Mouse (Mus musculus) limb, embryonic 11.5 days (tissue): ENCODE measurements around the gene 4930432K21Rik. TPM values are rescaled to one million over a fixed set of nuclear protein-coding genes. Genes with fewer than 3 reads are reported as not detected.

Source experiments
- ATAC-seq: fragments of 200-750 bp; cut with Nextera tagmentation; 2 replicates; pipeline ENCODE4 v1.8.0; 2017; ENCODE audit warnings: low read depth; ENCODE audit not compliant: insufficient number of reproducible peaks, low FRiP score, low TSS enrichment
- DNase-seq: peaks from one replicate; pipeline ENCODE4 v3.0.0-alpha.2; 2015; ENCODE audit warnings: low spot score
- H3K27ac ChIP-seq: fragments of 300-500 bp; sonication (generic); replicated peaks from 2 replicates; pipeline ENCODE4 v1.5.1; 2014; ENCODE audit warnings: low read depth, mild to moderate bottlenecking, low read length
- H3K27me3 ChIP-seq: fragments of 300-500 bp; sonication (generic); 2 replicates; pipeline ENCODE4 v1.6.1; 2014; ENCODE audit warnings: mild to moderate bottlenecking, low read length, mixed read lengths; ENCODE audit not compliant: control insufficient read depth, insufficient read depth
- H3K36me3 ChIP-seq: fragments of 300-500 bp; sonication (generic); 2 replicates; pipeline ENCODE4 v1.6.1; 2014; ENCODE audit warnings: mild to moderate bottlenecking, low read length, moderate library complexity, mixed read lengths; ENCODE audit not compliant: control insufficient read depth, insufficient read depth
- H3K4me1 ChIP-seq: fragments of 300-500 bp; sonication (generic); 2 replicates; pipeline ENCODE4 v1.6.1; 2014; ENCODE audit warnings: low read length, mixed read lengths; ENCODE audit not compliant: control insufficient read depth, insufficient read depth
- H3K4me2 ChIP-seq: fragments of 300-500 bp; sonication (generic); 2 replicates; pipeline ENCODE4 v1.6.1; 2014; ENCODE audit warnings: low read depth, mild to moderate bottlenecking, moderate library complexity; ENCODE audit not compliant: severe bottlenecking
- H3K4me3 ChIP-seq: fragments of 300-500 bp; sonication (generic); 2 replicates; pipeline ENCODE4 v1.5.1; 2014; ENCODE audit warnings: low read depth, low read length
- H3K9ac ChIP-seq: fragments of 300-500 bp; sonication (generic); 2 replicates; pipeline ENCODE4 v1.6.1; 2014; ENCODE audit warnings: mild to moderate bottlenecking, low read length
- H3K9me3 ChIP-seq: fragments of 300-500 bp; sonication (generic); 2 replicates; pipeline ENCODE4 v1.6.1; 2016; ENCODE audit warnings: low read length; ENCODE audit not compliant: control insufficient read depth
- WGBS: fragments of 180-500 bp; shearing (Covaris S2); extraction: QIAGEN DNeasy Blood & Tissue Kit; methylation state at CpG from one replicate; pipeline ENCODE4 v1.1.7; 2014; 5-methylcytosine and 5-hydroxymethylcytosine counted together
- polyA plus RNA-seq: library from polyadenylated mRNA; unstranded; fragments of >200 nt; fragmentation: Nextera tagmentation; extraction: Ambion mirVana; gene quantifications from 2 replicates; pipeline ENCODE4 v1.2.1, GENCODE M21; 2014

Gene 4930432K21Rik
- polyA plus RNA-seq, 1 experiment from 2014 or later, result 0.61 TPM

GRCm38 (mm10) chr8:84190191-84190867 lies 42.5 kb downstream of the 4930432K21Rik start:
- Histone ChIP-seq H3K9ac (no peak overlapping the region), H3K27ac (no peak overlapping the region), H3K36me3 (no peaks in the 10 kb centered on the region), H3K9me3 (no peaks in the 10 kb centered on the region), H3K4me2 (no peak overlapping the region), H3K27me3 (no peaks in the 10 kb centered on the region), H3K4me1 (peaks cover 14% of the 10 kb centered on the region), H3K4me3 (no peak overlapping the region)
- 91% methylated on average over 7 of the region's 7 CpGs for WGBS
- ATAC-seq (no peak), DNase-seq (no peak)

GRCm38 (mm10) chr8:84192023-84192422 lies 44.2 kb downstream of the 4930432K21Rik start:
- Histone ChIP-seq H3K27ac (peak overlapping the region; percentile 47), H3K4me2 (peak overlapping the region; percentile 38; the same call in 1 of the 2 replicates), H3K9ac (0 out of 2 replicates have a peak overlapping the region, but pooled peaks have one; percentile 9), H3K36me3 (no peaks in the 10 kb centered on the region), H3K9me3 (no peaks in the 10 kb centered on the region), H3K4me3 (peak overlapping the region; percentile 5; the same call in 1 of the 2 replicates), H3K27me3 (no peaks in the 10 kb centered on the region), H3K4me1 (peaks cover 14% of the 10 kb centered on the region)
- 38% methylated on average over 13 of the region's 13 CpGs for WGBS
- ATAC-seq, result no peak
- DNase-seq, result peak; percentile 36

GRCm38 (mm10) chr8:84192555-84192954 lies 44.7 kb downstream of the 4930432K21Rik start:
- Histone ChIP-seq H3K9ac (0 out of 2 replicates have a peak overlapping the region, but pooled peaks have one; percentile 9), H3K27me3 (no peaks in the 10 kb centered on the region), H3K36me3 (no peaks in the 10 kb centered on the region), H3K27ac (peak overlapping the region; percentile 47), H3K4me1 (peaks cover 14% of the 10 kb centered on the region), H3K4me2 (peak overlapping the region; percentile 38), H3K4me3 (peak overlapping the region; percentile 1; the same call in 1 of the 2 replicates), H3K9me3 (no peaks in the 10 kb centered on the region)
- ATAC-seq (no peak), DNase-seq (peak; percentile 83)
- WGBS, result 5% methylated on average over 33 of the region's 33 CpGs

GRCm38 (mm10) chr8:84193161-84193560 lies 45.3 kb downstream of the 4930432K21Rik start:
- Histone ChIP-seq H3K36me3 (no peaks in the 10 kb centered on the region), H3K27ac (peak overlapping the region; percentile 47), H3K4me2 (peak overlapping the region; percentile 38; the same call in 1 of the 2 replicates), H3K9me3 (no peaks in the 10 kb centered on the region), H3K4me3 (no peak overlapping the region), H3K4me1 (peaks cover 19% of the 10 kb centered on the region), H3K27me3 (no peaks in the 10 kb centered on the region), H3K9ac (no peak overlapping the region)
- WGBS, result 50% methylated on average over 4 of the region's 4 CpGs
- no peak for DNase-seq
- ATAC-seq, result no peak

GRCm38 (mm10) chr8:84193566-84193965 lies 45.7 kb downstream of the 4930432K21Rik start:
- WGBS, result 76% methylated on average over 5 of the region's 5 CpGs
- Histone ChIP-seq H3K36me3 (no peaks in the 10 kb centered on the region), H3K9ac (no peak overlapping the region), H3K9me3 (no peaks in the 10 kb centered on the region), H3K4me3 (no peak overlapping the region), H3K4me2 (no peak overlapping the region), H3K4me1 (peaks cover 23% of the 10 kb centered on the region), H3K27ac (peak overlapping the region; percentile 47; the same call in 1 of the 2 replicates), H3K27me3 (no peaks in the 10 kb centered on the region)
- DNase-seq (peak; percentile 42), ATAC-seq (no peak)

- H3K27ac ChIP-seq, result no peak overlapping the region
- DNase-seq (no peak), ATAC-seq (no peak)
Measured at GRCm38 (mm10) chr8:84194224-84194743, 46.5 kb downstream of the 4930432K21Rik start.

GRCm38 (mm10) chr8:84197141-84197921 lies 49.5 kb downstream of the 4930432K21Rik start:
- peak overlapping the region; percentile 44 for H3K4me3 ChIP-seq
- ATAC-seq, result peak; percentile 40
- peaks cover 44% of the 10 kb centered on the region for H3K4me1 ChIP-seq

More at GRCm38 (mm10) chr8:84194224-84194743, 46.5 kb downstream of the 4930432K21Rik start:
- Histone ChIP-seq H3K4me3 (no peak overlapping the region), H3K27me3 (no peaks in the 10 kb centered on the region), H3K9me3 (no peaks in the 10 kb centered on the region), H3K4me2 (no peak overlapping the region), H3K36me3 (no peaks in the 10 kb centered on the region), H3K9ac (no peak overlapping the region), H3K4me1 (peaks cover 27% of the 10 kb centered on the region)
- 64% methylated on average over 3 of the region's 3 CpGs for WGBS

More at GRCm38 (mm10) chr8:84197141-84197921, 49.5 kb downstream of the 4930432K21Rik start:
- peak; percentile 98 for DNase-seq
- 1% methylated on average over 43 of the region's 43 CpGs for WGBS
- Histone ChIP-seq H3K9me3 (no peaks in the 10 kb centered on the region), H3K9ac (peak overlapping the region; percentile 70), H3K27ac (peak overlapping the region; percentile 96), H3K27me3 (no peaks in the 10 kb centered on the region), H3K4me2 (peak overlapping the region; percentile 58), H3K36me3 (no peaks in the 10 kb centered on the region)
